Mouse (Mus musculus) kidney, adult 11 months (tissue): ENCODE results near the gene Tbc1d20.
A peak's percentile ranks its signal among the peaks of the same experiment; 100 is the strongest.
"Not testable (repeated sequence)": the region's sequence is repeated elsewhere in the genome, so short reads cannot be mapped to it uniquely, and the experiment has no call there.

Source experiments
- DNase-seq: peaks from one replicate; pipeline ENCODE4 v3.0.0; 2022

The Tbc1d20 gene

GRCm38 (mm10) chr2:152327980-152328379, 34.4 kb downstream of the Tbc1d20 start:
- no peak for DNase-seq

GRCm38 (mm10) chr2:152330858-152331423, 37.3 kb downstream of the Tbc1d20 start:
- DNase-seq = no peak

GRCm38 (mm10) chr2:152332101-152332825, 38.6 kb downstream of the Tbc1d20 start, which contains the start of gene Rbck1:
TSS of gene Rbck1 (minus strand) at chr2:152332653.
- DNase-seq = peak; percentile 95

GRCm38 (mm10) chr2:152333345-152334006, 39.8 kb downstream of the Tbc1d20 start:
- DNase-seq = no peak

- DNase-seq = no peak
Measured at GRCm38 (mm10) chr2:152335289-152335820, 41.7 kb downstream of the Tbc1d20 start.

- peak; percentile 31 for DNase-seq
Measured at GRCm38 (mm10) chr2:152336856-152337255, 43.2 kb downstream of the Tbc1d20 start.

- DNase-seq = no peak
Measured at GRCm38 (mm10) chr2:152337591-152338212, 44.1 kb downstream of the Tbc1d20 start.

- no peak for DNase-seq
Measured at GRCm38 (mm10) chr2:152338319-152338718, 44.7 kb downstream of the Tbc1d20 start.

GRCm38 (mm10) chr2:152339631-152340179, 46.1 kb downstream of the Tbc1d20 start:
- no peak for DNase-seq

- peak; percentile 60 for DNase-seq
Measured at GRCm38 (mm10) chr2:152343329-152344213, 49.9 kb downstream of the Tbc1d20 start, which contains the start of gene Trib3. TSS of gene Trib3 (minus strand) at chr2:152344032.

- no peak for DNase-seq
Measured at GRCm38 (mm10) chr2:152344361-152344760, 50.7 kb downstream of the Tbc1d20 start.

GRCm38 (mm10) chr2:152344909-152345308, 51.3 kb downstream of the Tbc1d20 start:
- DNase-seq = no peak

GRCm38 (mm10) chr2:152345393-152345792, 51.8 kb downstream of the Tbc1d20 start:
- no peak for DNase-seq

GRCm38 (mm10) chr2:152346776-152347465, 53.3 kb downstream of the Tbc1d20 start:
- DNase-seq = no peak

- no peak for DNase-seq
Measured at GRCm38 (mm10) chr2:152347722-152348121, 54.1 kb downstream of the Tbc1d20 start.

- no peak for DNase-seq
Measured at GRCm38 (mm10) chr2:152349205-152349604, 55.6 kb downstream of the Tbc1d20 start.

GRCm38 (mm10) chr2:152349842-152350540, 56.4 kb downstream of the Tbc1d20 start:
- peak; percentile 51 for DNase-seq

GRCm38 (mm10) chr2:152357254-152357653, 63.6 kb downstream of the Tbc1d20 start:
- DNase-seq = no peak

GRCm38 (mm10) chr2:152358977-152359376, 65.3 kb downstream of the Tbc1d20 start:
- not testable (repeated sequence) for DNase-seq

- DNase-seq = peak; percentile 50
Measured at GRCm38 (mm10) chr2:152359616-152360015, 66.0 kb downstream of the Tbc1d20 start.
